Mouse (Mus musculus): Measurements from ENCODE around the gene Cort. TPM values are rescaled to one million over a fixed set of nuclear protein-coding genes. Genes with fewer than 3 reads are reported as not detected.
"Not testable (repeated sequence)": the region's sequence is repeated elsewhere in the genome, so short reads cannot be mapped to it uniquely, and the experiment has no call there.

Cort gene
- polyA plus RNA-seq, 1 experiment: not detected

- peaks cover 4% of the 10 kb centered on the region for H3K4me1 ChIP-seq (ENCODE audit: control insufficient read depth, insufficient read depth, low read length)
- TF ChIP-seq CTCF (IDR thresholded peaks at IDR 0.05; ENCODE audit: low read depth, low read length) (no peak), POLR2A (IDR thresholded peaks at IDR 0.05; ENCODE audit: borderline replicate concordance, low read depth, low read length) (no peak)
- H3K4me3 ChIP-seq (ENCODE audit: insufficient read depth, low read length): no peak overlapping the region
- no peak overlapping the region for H3K27ac ChIP-seq (ENCODE audit: insufficient read depth, low read depth, low read length)
These were observed 5.4 kb upstream of the Cort start for GRCm38 (mm10) chr4:149131789-149132565.

- TF ChIP-seq POLR2A (IDR thresholded peaks at IDR 0.05; ENCODE audit: borderline replicate concordance, low read depth, low read length) (no peak), CTCF (IDR thresholded peaks at IDR 0.05; ENCODE audit: low read depth, low read length) (no peak)
- no peaks in the 10 kb centered on the region; the same call in 1 of the 2 replicates for H3K4me1 ChIP-seq (ENCODE audit: control insufficient read depth, insufficient read depth, low read length)
These were observed 4.6 kb upstream of the Cort start for GRCm38 (mm10) chr4:149131021-149131752.

GRCm38 (mm10) chr4:149128467-149128866, 1.9 kb upstream of the Cort start:
- Histone ChIP-seq H3K4me3 (ENCODE audit: insufficient read depth, low read length) (no peak overlapping the region), H3K27ac (ENCODE audit: insufficient read depth, low read depth, low read length) (no peak overlapping the region), H3K4me1 (ENCODE audit: control insufficient read depth, insufficient read depth, low read length) (no peaks in the 10 kb centered on the region)
- no peak for TF ChIP-seq POLR2A (IDR thresholded peaks at IDR 0.05; ENCODE audit: borderline replicate concordance, low read depth, low read length)
- TF ChIP-seq CTCF (IDR thresholded peaks at IDR 0.05; ENCODE audit: low read depth, low read length): no peak

More at GRCm38 (mm10) chr4:149131021-149131752, 4.6 kb upstream of the Cort start:
- Histone ChIP-seq H3K27ac (ENCODE audit: insufficient read depth, low read depth, low read length) (no peak overlapping the region), H3K4me3 (ENCODE audit: insufficient read depth, low read length) (no peak overlapping the region)

- no peak for TF ChIP-seq POLR2A (IDR thresholded peaks at IDR 0.05; ENCODE audit: borderline replicate concordance, low read depth, low read length)
- TF ChIP-seq CTCF (IDR thresholded peaks at IDR 0.05; ENCODE audit: low read depth, low read length): no peak
- no peak overlapping the region for H3K27ac ChIP-seq (ENCODE audit: insufficient read depth, low read depth, low read length)
These were observed 451 bp downstream of the Cort start for GRCm38 (mm10) chr4:149126115-149126509.

GRCm38 (mm10) chr4:149125341-149126114, 1.0 kb downstream of the Cort start:
- H3K27ac ChIP-seq (ENCODE audit: insufficient read depth, low read depth, low read length): no peak overlapping the region
- no peaks in the 10 kb centered on the region for H3K4me1 ChIP-seq (ENCODE audit: control insufficient read depth, insufficient read depth, low read length)
- no peak for TF ChIP-seq POLR2A (IDR thresholded peaks at IDR 0.05; ENCODE audit: borderline replicate concordance, low read depth, low read length)
- TF ChIP-seq CTCF (IDR thresholded peaks at IDR 0.05; ENCODE audit: low read depth, low read length): no peak
- no peak overlapping the region for H3K4me3 ChIP-seq (ENCODE audit: insufficient read depth, low read length)

More at GRCm38 (mm10) chr4:149126115-149126509, 451 bp downstream of the Cort start:
- H3K4me3 ChIP-seq (ENCODE audit: insufficient read depth, low read length): no peak overlapping the region
- H3K4me1 ChIP-seq (ENCODE audit: control insufficient read depth, insufficient read depth, low read length): no peaks in the 10 kb centered on the region

GRCm38 (mm10) chr4:149123432-149123831, 3.1 kb downstream of the Cort start:
- peaks cover 11% of the 10 kb centered on the region for H3K4me1 ChIP-seq (ENCODE audit: control insufficient read depth, insufficient read depth, low read length)
- H3K27ac ChIP-seq (ENCODE audit: insufficient read depth, low read depth, low read length): no peak overlapping the region
- no peak for TF ChIP-seq POLR2A (IDR thresholded peaks at IDR 0.05; ENCODE audit: borderline replicate concordance, low read depth, low read length)
- TF ChIP-seq CTCF (IDR thresholded peaks at IDR 0.05; ENCODE audit: low read depth, low read length): no peak
- no peak overlapping the region for H3K4me3 ChIP-seq (ENCODE audit: insufficient read depth, low read length)

GRCm38 (mm10) chr4:149119978-149120562, 6.5 kb downstream of the Cort start:
- Histone ChIP-seq H3K27ac (ENCODE audit: insufficient read depth, low read depth, low read length) (peak overlapping the region; percentile 14; the same call in 1 of the 2 replicates), H3K4me1 (ENCODE audit: control insufficient read depth, insufficient read depth, low read length) (peaks cover 11% of the 10 kb centered on the region)
- not testable (repeated sequence) for H3K4me3 ChIP-seq (ENCODE audit: insufficient read depth, low read length)

GRCm38 (mm10) chr4:149103875-149104561, 22.5 kb downstream of the Cort start, which contains the start of gene Dffa:
Gene Dffa (plus strand): TSS chr4:149104146.
- peaks cover 6% of the 10 kb centered on the region; the same call in 1 of the 2 replicates for H3K4me1 ChIP-seq (ENCODE audit: control insufficient read depth, insufficient read depth, low read length)
- H3K27ac ChIP-seq (ENCODE audit: insufficient read depth, low read depth, low read length): no peak within 1 kb of the TSS
- no peak for TF ChIP-seq POLR2A (IDR thresholded peaks at IDR 0.05; ENCODE audit: borderline replicate concordance, low read depth, low read length)
- no peak for TF ChIP-seq CTCF (IDR thresholded peaks at IDR 0.05; ENCODE audit: low read depth, low read length)
- peak within 1 kb of the TSS; percentile 86 for H3K4me3 ChIP-seq (ENCODE audit: insufficient read depth, low read length)

- Histone ChIP-seq H3K4me1 (ENCODE audit: control insufficient read depth, insufficient read depth, low read length) (peaks cover 10% of the 10 kb centered on the region), H3K27ac (ENCODE audit: insufficient read depth, low read depth, low read length) (no peak overlapping the region), H3K4me3 (ENCODE audit: insufficient read depth, low read length) (no peak overlapping the region)
- TF ChIP-seq CTCF (IDR thresholded peaks at IDR 0.05; ENCODE audit: low read depth, low read length) (no peak), POLR2A (IDR thresholded peaks at IDR 0.05; ENCODE audit: borderline replicate concordance, low read depth, low read length) (no peak)
These were observed 25.1 kb downstream of the Cort start for GRCm38 (mm10) chr4:149101456-149101855.

- H3K4me3 ChIP-seq (ENCODE audit: insufficient read depth, low read length): not testable (repeated sequence)
These were observed 26.1 kb downstream of the Cort start for GRCm38 (mm10) chr4:149100449-149100848.

More at GRCm38 (mm10) chr4:149100449-149100848, 26.1 kb downstream of the Cort start:
- peaks cover 12% of the 10 kb centered on the region for H3K4me1 ChIP-seq (ENCODE audit: control insufficient read depth, insufficient read depth, low read length)
- not testable (repeated sequence) for H3K27ac ChIP-seq (ENCODE audit: insufficient read depth, low read depth, low read length)

Measured in bone marrow macrophage, adult 2 months (primary cell).